Mouse (Mus musculus) bone marrow, adult 2 months (tissue): ENCODE data around the gene Kif5c. TPM values are rescaled to one million over a fixed set of nuclear protein-coding genes. Genes with fewer than 3 reads are reported as not detected.

Experiments
- H3K27ac ChIP-seq: fragments of 200-500 bp; 2 replicates; pipeline ENCODE4 v1.5.1; 2012; ENCODE audit warnings: low read depth, mild to moderate bottlenecking, control low read depth, inconsistent platforms, low read length; ENCODE audit not compliant: control insufficient read depth, poor library complexity, insufficient read depth
- H3K4me1 ChIP-seq: fragments of 200-500 bp; 2 replicates; pipeline ENCODE4 v1.6.1; 2011; ENCODE audit warnings: low read length; ENCODE audit not compliant: control insufficient read depth, insufficient read depth
- H3K4me3 ChIP-seq: fragments of 200-500 bp; replicated peaks from 2 replicates; pipeline ENCODE3; 2011; ENCODE audit warnings: mild to moderate bottlenecking, low read depth, low read length, control low read depth; ENCODE audit not compliant: control insufficient read depth
- CTCF ChIP-seq: fragments of 200-500 bp; IDR thresholded peaks from 2 replicates; pipeline ENCODE4 v1.5.1; 2011; ENCODE audit warnings: low read length, control low read depth; ENCODE audit not compliant: control insufficient read depth, insufficient read depth
- POLR2A ChIP-seq: fragments of 200-500 bp; IDR thresholded peaks from 2 replicates; pipeline ENCODE4 v1.6.1; 2011; ENCODE audit warnings: low read depth, mild to moderate bottlenecking, control low read depth, low read length, borderline replicate concordance; ENCODE audit not compliant: control insufficient read depth
- WGBS: fragments of 180-500 bp; shearing (Covaris S2); methylation state at CpG from one replicate; pipeline ENCODE4 v1.1.7; 2018; 5-methylcytosine and 5-hydroxymethylcytosine counted together
- polyA plus RNA-seq: library from polyadenylated mRNA; stranded (reverse); fragments of >200 nt; gene quantifications from 2 replicates; pipeline ENCODE4 v1.2.4, GENCODE M21; 2011; ENCODE audit warnings: low replicate concordance; ENCODE audit not compliant: missing spikeins, insufficient read depth, insufficient read length

Gene Kif5c
- polyA plus RNA-seq, 1 experiment: 0.50 TPM

GRCm38 (mm10) chr2:49616765-49617164 is 2.3 kb upstream of the Kif5c start:
- Histone ChIP-seq H3K4me1 (no peaks in the 10 kb centered on the region), H3K4me3 (no peak overlapping the region), H3K27ac (no peak overlapping the region)
- 39% methylated on average over 3 of the region's 3 CpGs for WGBS
- no peak for TF ChIP-seq POLR2A
- no peak for TF ChIP-seq CTCF

- 5% methylated on average over 33 of the region's 33 CpGs for WGBS
- Histone ChIP-seq H3K27ac (no peak overlapping the region), H3K4me3 (no peak overlapping the region), H3K4me1 (no peaks in the 10 kb centered on the region)
- no peak for TF ChIP-seq CTCF
- TF ChIP-seq POLR2A: no peak
These were observed 823 bp downstream of the Kif5c start for GRCm38 (mm10) chr2:49619719-49620522.

GRCm38 (mm10) chr2:49620626-49621117 is 1.6 kb downstream of the Kif5c start:
- no peak for TF ChIP-seq CTCF
- no peak for TF ChIP-seq POLR2A
- Histone ChIP-seq H3K27ac (no peak overlapping the region), H3K4me1 (no peaks in the 10 kb centered on the region), H3K4me3 (no peak overlapping the region)
- WGBS: 30% methylated on average over 14 of the region's 14 CpGs

DNA sequence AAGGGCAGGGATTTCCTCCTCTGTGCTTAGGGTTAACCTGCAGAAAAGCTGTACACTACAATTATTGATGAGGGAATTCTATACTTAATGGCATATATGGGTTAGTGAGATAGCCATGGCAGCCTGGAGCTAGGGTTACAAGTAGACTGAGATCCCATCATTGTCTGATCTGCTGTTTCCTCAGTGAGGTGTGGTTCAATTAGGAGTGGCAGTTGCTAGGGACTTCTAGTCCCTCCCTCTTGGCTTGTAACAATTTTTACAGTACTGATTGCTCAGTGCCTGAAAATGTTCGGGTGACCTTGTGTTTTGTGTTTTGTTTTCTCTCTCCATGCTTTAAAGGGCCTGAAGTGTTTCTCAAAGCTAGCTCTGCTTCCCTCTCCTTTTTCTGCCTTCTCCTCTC is 2.1 kb downstream of the Kif5c start:
- WGBS: 68% methylated on average over 1 of the region's 1 CpGs

GRCm38 (mm10) chr2:49625581-49625980 is 6.5 kb downstream of the Kif5c start:
- no peak overlapping the region for H3K4me3 ChIP-seq
- no peaks in the 10 kb centered on the region for H3K4me1 ChIP-seq
- TF ChIP-seq POLR2A (no peak), CTCF (no peak)
- 79% methylated on average over 1 of the region's 1 CpGs for WGBS
- no peak overlapping the region for H3K27ac ChIP-seq

More for the DNA sequence above, 2.1 kb downstream of the Kif5c start:
- Histone ChIP-seq H3K27ac (no peak overlapping the region), H3K4me3 (no peak overlapping the region), H3K4me1 (no peaks in the 10 kb centered on the region)
- TF ChIP-seq POLR2A (no peak), CTCF (no peak)

GRCm38 (mm10) chr2:49627611-49628010 is 8.5 kb downstream of the Kif5c start:
- Histone ChIP-seq H3K4me1 (no peaks in the 10 kb centered on the region), H3K27ac (no peak overlapping the region), H3K4me3 (no peak overlapping the region)
- WGBS: 82% methylated on average over 7 of the region's 7 CpGs
- no peak for TF ChIP-seq POLR2A
- no peak for TF ChIP-seq CTCF

DNA sequence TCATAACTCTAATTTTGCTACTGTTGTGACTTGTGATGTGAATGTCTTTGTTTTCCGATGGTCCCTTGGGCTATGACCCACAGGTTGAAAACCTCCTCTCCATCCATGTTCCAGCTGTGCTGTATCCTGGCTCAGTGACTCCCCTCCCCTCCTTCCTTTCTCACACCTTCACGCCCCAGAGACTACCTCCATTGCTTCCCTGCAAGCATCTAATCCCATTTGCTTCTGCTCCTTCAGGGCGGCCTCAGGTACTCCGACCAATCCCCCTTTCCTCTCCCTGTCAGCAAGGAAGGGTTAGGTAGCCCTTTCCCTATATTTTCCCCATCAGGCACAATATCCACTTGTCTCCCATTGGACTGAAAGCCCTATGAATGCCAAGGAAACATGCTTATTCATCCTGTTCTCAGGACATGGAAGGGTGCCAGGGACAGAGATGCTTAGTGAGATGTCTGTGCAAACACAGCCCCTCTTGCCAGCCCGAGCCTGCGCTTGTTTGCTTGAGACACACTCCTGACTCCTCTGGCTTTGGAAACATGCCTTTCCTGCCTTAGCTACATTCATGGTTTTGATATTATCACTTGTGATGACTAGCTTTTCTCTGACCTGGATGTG is 9.1 kb downstream of the Kif5c start:
- TF ChIP-seq CTCF: no peak
- TF ChIP-seq POLR2A: no peak
- Histone ChIP-seq H3K4me1 (no peaks in the 10 kb centered on the region), H3K4me3 (no peak overlapping the region), H3K27ac (no peak overlapping the region)
- WGBS: 80% methylated on average over 6 of the region's 6 CpGs

- Histone ChIP-seq H3K4me1 (no peaks in the 10 kb centered on the region), H3K27ac (no peak overlapping the region), H3K4me3 (no peak overlapping the region)
- TF ChIP-seq POLR2A: no peak
- TF ChIP-seq CTCF: no peak
- 86% methylated on average over 12 of the region's 12 CpGs for WGBS
These were observed 10.1 kb downstream of the Kif5c start for GRCm38 (mm10) chr2:49629181-49629580.

GRCm38 (mm10) chr2:49630636-49631035 is 11.5 kb downstream of the Kif5c start:
- H3K4me1 ChIP-seq: no peaks in the 10 kb centered on the region
- 87% methylated on average over 6 of the region's 6 CpGs for WGBS
- TF ChIP-seq POLR2A (no peak), CTCF (no peak)
- H3K4me3 ChIP-seq: no peak overlapping the region
- H3K27ac ChIP-seq: no peak overlapping the region
